Mouse (Mus musculus): ENCODE measurements around the gene Stard8. TPM values are rescaled to one million over a fixed set of nuclear protein-coding genes. Genes with fewer than 3 reads are reported as not detected.

Gene Stard8
- total and polyA plus RNA-seq, 3 experiments, result 0.39 to 2.3 TPM; not detected in 1

DNA sequence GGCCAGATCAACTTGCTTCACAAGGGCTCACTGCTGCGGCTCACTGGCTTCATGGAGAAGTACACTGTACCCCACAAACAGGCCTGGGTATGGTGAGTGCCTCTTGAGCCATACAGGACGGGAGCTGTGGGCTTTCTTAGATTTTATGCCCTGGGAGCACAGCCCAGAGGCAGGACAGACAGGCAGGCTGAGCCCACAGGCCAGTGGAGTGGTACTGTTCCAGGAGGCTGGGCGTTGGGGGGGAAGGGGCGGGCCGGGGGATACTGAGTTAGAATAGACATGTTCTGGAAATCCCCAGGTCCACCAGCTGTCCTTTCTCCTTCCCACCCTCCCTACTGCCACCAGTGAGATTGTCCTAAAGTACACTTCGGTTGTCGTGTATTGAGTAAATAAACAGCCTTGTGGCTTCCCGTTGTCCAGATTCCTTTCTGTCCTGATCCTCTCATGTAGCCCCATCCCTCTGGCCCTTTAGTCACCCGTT is 64.7 kb downstream of the Stard8 start:
- H3K9ac ChIP-seq (ENCODE audit: control insufficient read depth, low read depth, low read length, poor library complexity, severe bottlenecking), result no peak overlapping the region
- H3K9me3 ChIP-seq (replicated peaks; ENCODE audit: insufficient read depth, low read length), result no peaks in the 10 kb centered on the region
- H3K4me1 ChIP-seq (ENCODE audit: control insufficient read depth in 1 of 2, insufficient read depth in 2 of 2, low read length in 2 of 2), result no peaks in the 10 kb centered on the region
- no peak overlapping the region for H3K4me3 ChIP-seq (ENCODE audit: control insufficient read depth in 1 of 2, insufficient read depth in 1 of 2, low read depth in 2 of 2, low read length in 2 of 2)
- H3K36me3 ChIP-seq (ENCODE audit: control insufficient read depth in 1 of 2, insufficient read depth in 2 of 2, low read length in 2 of 2), result no peaks in the 10 kb centered on the region
- no peaks in the 10 kb centered on the region for H3K27me3 ChIP-seq (ENCODE audit: control insufficient read depth in 1 of 2, insufficient read depth in 2 of 2, low read length in 2 of 2)
- TF ChIP-seq JUND (IDR thresholded peaks at IDR 0.05; ENCODE audit: low read depth, low read length), result no peak
- TF ChIP-seq SMC3 (IDR thresholded peaks at IDR 0.05; ENCODE audit: low read depth, low read length), result no peak
- TF ChIP-seq ZMIZ1 (IDR thresholded peaks at IDR 0.05; ENCODE audit: low read depth, low read length), result no peak
- no peak for TF ChIP-seq POLR2AphosphoS5 (IDR thresholded peaks at IDR 0.05; ENCODE audit: borderline replicate concordance, low read depth, low read length)
- TF ChIP-seq UBTF (IDR thresholded peaks at IDR 0.05; ENCODE audit: borderline replicate concordance, insufficient read depth, low read depth, low read length), result no peak
- H3K79me2 ChIP-seq (ENCODE audit: control insufficient read depth, insufficient read depth, low read length, poor library complexity), result no peaks in the 10 kb centered on the region
- no peak for DNase-seq (ENCODE audit: low read depth, low spot score)
- H3K27ac ChIP-seq (ENCODE audit: control insufficient read depth, low read depth, low read length), result no peak overlapping the region

DNA sequence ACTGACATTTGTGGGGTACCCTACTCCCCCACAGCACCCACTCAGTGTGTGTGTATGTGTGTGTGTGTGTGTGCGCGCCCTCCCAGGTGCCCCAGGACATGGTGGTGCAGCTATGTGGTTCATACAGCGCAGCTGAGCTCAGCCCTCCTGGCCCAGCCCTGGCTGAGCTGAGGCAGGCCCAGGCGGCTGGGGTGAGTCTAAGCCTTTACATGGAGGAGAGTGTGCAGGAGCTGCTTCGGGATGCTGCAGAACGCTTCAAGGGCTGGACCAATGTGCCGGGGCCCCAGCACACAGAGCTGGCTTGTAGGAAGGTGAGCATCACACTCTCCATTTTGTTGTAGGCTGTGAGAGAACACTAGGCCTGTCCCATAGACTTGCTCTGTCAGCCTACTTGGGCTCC is 68.1 kb downstream of the Stard8 start:
- Histone ChIP-seq H3K4me1 (ENCODE audit: control insufficient read depth in 1 of 2, insufficient read depth in 2 of 2, low read length in 2 of 2) (no peaks in the 10 kb centered on the region), H3K27me3 (ENCODE audit: control insufficient read depth in 1 of 2, insufficient read depth in 2 of 2, low read length in 2 of 2) (no peaks in the 10 kb centered on the region), H3K9me3 (replicated peaks; ENCODE audit: insufficient read depth, low read length) (no peaks in the 10 kb centered on the region), H3K4me3 (ENCODE audit: control insufficient read depth in 1 of 2, insufficient read depth in 1 of 2, low read depth in 2 of 2, low read length in 2 of 2) (no peak overlapping the region), H3K27ac (ENCODE audit: control insufficient read depth, low read depth, low read length) (no peak overlapping the region), H3K9ac (ENCODE audit: control insufficient read depth, low read depth, low read length, poor library complexity, severe bottlenecking) (no peak overlapping the region), H3K36me3 (ENCODE audit: control insufficient read depth in 1 of 2, insufficient read depth in 2 of 2, low read length in 2 of 2) (no peaks in the 10 kb centered on the region), H3K79me2 (ENCODE audit: control insufficient read depth, insufficient read depth, low read length, poor library complexity) (no peaks in the 10 kb centered on the region)
- TF ChIP-seq CHD2 (IDR thresholded peaks at IDR 0.05; ENCODE audit: low read length) (no peak), ETS1 (IDR thresholded peaks at IDR 0.05; ENCODE audit: low read depth, low read length) (no peak)
- DNase-seq (ENCODE audit: low read depth, low spot score), result no peak

DNA sequence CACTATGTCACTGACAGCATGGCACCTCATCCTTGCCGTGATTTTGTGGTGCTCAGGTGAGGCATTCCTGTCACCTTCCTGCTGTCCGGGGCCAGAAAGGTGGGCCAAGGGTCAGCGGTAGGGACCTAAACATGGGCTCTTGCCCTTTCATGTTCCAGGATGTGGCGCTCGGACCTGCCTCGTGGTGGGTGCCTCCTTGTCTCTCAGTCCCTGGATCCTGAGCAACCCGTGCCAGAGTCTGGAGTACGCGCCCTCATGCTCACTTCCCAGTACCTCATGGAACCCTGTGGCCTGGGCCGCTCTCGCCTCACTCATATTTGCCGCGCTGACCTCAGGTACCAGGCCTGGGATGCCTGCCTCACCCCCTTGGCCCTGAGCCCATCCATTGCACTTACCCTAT is 69.5 kb downstream of the Stard8 start:
- Histone ChIP-seq H3K27ac (ENCODE audit: control insufficient read depth, low read depth, low read length) (no peak overlapping the region), H3K79me2 (ENCODE audit: control insufficient read depth, insufficient read depth, low read length, poor library complexity) (no peaks in the 10 kb centered on the region), H3K9me3 (replicated peaks; ENCODE audit: insufficient read depth, low read length) (no peaks in the 10 kb centered on the region), H3K4me3 (ENCODE audit: control insufficient read depth in 1 of 2, insufficient read depth in 1 of 2, low read depth in 2 of 2, low read length in 2 of 2) (no peak overlapping the region), H3K4me1 (ENCODE audit: control insufficient read depth in 1 of 2, insufficient read depth in 2 of 2, low read length in 2 of 2) (no peaks in the 10 kb centered on the region), H3K36me3 (ENCODE audit: control insufficient read depth in 1 of 2, insufficient read depth in 2 of 2, low read length in 2 of 2) (no peaks in the 10 kb centered on the region), H3K9ac (ENCODE audit: control insufficient read depth, low read depth, low read length, poor library complexity, severe bottlenecking) (no peak overlapping the region), H3K27me3 (ENCODE audit: control insufficient read depth in 1 of 2, insufficient read depth in 2 of 2, low read length in 2 of 2) (no peaks in the 10 kb centered on the region)
- TF ChIP-seq EP300 (IDR thresholded peaks at IDR 0.05; ENCODE audit: low read depth in 1 of 2, low read length in 2 of 2), result no peak
- TF ChIP-seq MYB (IDR thresholded peaks at IDR 0.05; ENCODE audit: low read depth, low read length), result no peak
- TF ChIP-seq ELF1 (IDR thresholded peaks at IDR 0.05; ENCODE audit: low read depth, low read length), result no peak
- TF ChIP-seq MAX (IDR thresholded peaks at IDR 0.05; ENCODE audit: low read length), result no peak
- no peak for TF ChIP-seq TBP (IDR thresholded peaks at IDR 0.05; ENCODE audit: low read depth, low read length)
- no peak for TF ChIP-seq MEF2A (IDR thresholded peaks at IDR 0.05; ENCODE audit: extremely low read depth, insufficient replicate concordance, low read depth, low read length, poor library complexity, severe bottlenecking)
- TF ChIP-seq MXI1 (IDR thresholded peaks at IDR 0.05; ENCODE audit: low read depth, low read length), result no peak
- no peak for DNase-seq (ENCODE audit: low read depth, low spot score)

Measured in MEL (cell line).